Mouse (Mus musculus) small intestine, adult 2 months (tissue): ENCODE results near the gene Lgi2.

ENCODE experiments used
- CTCF ChIP-seq: fragments of 200-500 bp; IDR thresholded peaks from 2 replicates; pipeline ENCODE4 v1.5.1; 2012; ENCODE audit warnings: low read depth, mild to moderate bottlenecking, control low read depth, inconsistent platforms, low read length, moderate library complexity, mixed read lengths; ENCODE audit not compliant: insufficient replicate concordance, insufficient read length; ENCODE audit errors: extremely low read depth
- POLR2A ChIP-seq: fragments of 200-500 bp; IDR thresholded peaks from 2 replicates; pipeline ENCODE4 v1.6.1; 2012; ENCODE audit warnings: low read depth, mild to moderate bottlenecking, control low read depth, inconsistent platforms, low read length, moderate library complexity

DNA sequence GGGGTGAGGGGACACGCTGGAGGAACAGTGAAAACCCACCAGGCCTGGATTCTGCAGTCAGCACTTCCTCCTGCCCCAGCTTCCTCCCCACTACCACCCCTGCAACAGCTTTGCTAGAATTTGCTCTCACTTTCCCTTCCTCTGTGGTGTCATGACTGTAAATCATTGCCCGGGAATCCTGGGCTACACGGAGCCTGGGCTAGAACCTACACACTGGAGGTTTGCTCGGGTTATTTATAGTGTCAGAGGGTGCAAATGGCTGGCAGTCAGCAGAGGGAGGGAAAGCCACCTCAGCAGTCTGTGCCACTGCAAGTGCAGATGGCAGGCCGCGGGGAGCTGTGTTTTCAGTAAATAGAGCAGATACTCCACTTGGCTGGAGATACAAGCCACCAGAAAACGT lies 37.7 kb downstream of the Lgi2 start:
- TF ChIP-seq CTCF: no peak
- no peak for TF ChIP-seq POLR2A
